Mouse (Mus musculus): ENCODE measurements at regions not wholly inside any gene's neighbourhood (a gene's known extent, or its start where the extent isn't known, plus 50 kb on each side); places are given as distances from the start of the nearest gene placed in this dataset.

DNA sequence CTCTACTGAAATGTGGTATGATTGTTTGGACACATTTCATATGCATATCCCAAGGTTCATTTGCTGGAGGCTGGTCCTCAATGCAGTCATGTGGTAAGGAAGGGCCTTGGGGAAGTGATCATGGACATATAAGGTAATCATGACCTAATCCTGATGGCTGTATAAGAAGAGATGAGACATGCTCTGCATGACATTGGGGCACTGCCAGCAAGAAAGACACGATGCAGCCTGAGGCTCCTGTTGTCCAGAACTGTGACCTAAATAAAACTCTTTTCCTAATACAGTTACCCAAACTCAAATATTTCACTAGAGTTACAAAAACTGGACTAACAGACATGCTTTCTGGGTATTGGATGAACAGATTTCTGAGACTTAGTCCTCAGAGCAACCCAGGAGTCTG lies 485.7 kb downstream of the Grin2a start:
- Histone ChIP-seq H3K4me1 (ENCODE audit: insufficient read depth, low read length) (no peaks in the 10 kb centered on the region), H3K4me2 (ENCODE audit: low read depth, low read length, poor library complexity, severe bottlenecking) (no peak overlapping the region), H3K27me3 (ENCODE audit: insufficient read depth, low read length) (no peaks in the 10 kb centered on the region), H3K4me3 (ENCODE audit: low read depth, low read length) (no peak overlapping the region), H3K27ac (ENCODE audit: low read depth, low read length) (no peak overlapping the region), H3K9me3 (ENCODE audit: low read length) (no peaks in the 10 kb centered on the region), H3K9ac (replicated peaks; ENCODE audit: low read length, poor library complexity, severe bottlenecking) (no peak overlapping the region), H3K36me3 (ENCODE audit: insufficient read depth, low read length) (no peaks in the 10 kb centered on the region)
- WGBS: 61% methylated on average over 1 of the region's 1 CpGs
- DNase-seq (ENCODE audit: low spot score) (no peak), ATAC-seq (ENCODE audit: low FRiP score) (no peak)
- TF ChIP-seq CTCF (IDR thresholded peaks at IDR 0.05): no peak

DNA sequence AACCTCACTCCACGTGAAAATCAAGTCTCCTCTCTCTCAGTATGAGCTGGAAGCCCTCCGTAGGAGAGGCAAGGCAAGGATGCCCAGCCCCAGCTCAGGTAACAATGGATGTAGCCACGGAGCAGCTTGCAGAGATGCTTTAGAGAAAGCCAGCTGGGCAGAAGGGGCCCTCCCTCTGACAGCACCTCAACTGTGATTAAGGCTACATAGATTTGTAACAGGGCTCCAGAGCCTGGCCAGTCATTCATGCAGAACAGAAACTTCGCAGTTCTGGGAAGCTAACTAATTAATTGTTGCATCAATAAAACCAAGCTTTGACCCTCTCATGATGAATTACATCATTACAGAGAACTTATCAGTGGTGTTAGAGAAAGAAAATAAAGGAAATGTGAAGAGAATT lies 480.8 kb downstream of the Grin2a start:
- no peak overlapping the region for H3K9ac ChIP-seq (replicated peaks; ENCODE audit: low read length, poor library complexity, severe bottlenecking)
- H3K27ac ChIP-seq (ENCODE audit: low read depth, low read length): no peak overlapping the region
- WGBS: 41% methylated on average over 4 of the region's 4 CpGs
- no peak for TF ChIP-seq CTCF (IDR thresholded peaks at IDR 0.05)
- no peak overlapping the region for H3K4me2 ChIP-seq (ENCODE audit: low read depth, low read length, poor library complexity, severe bottlenecking)
- H3K4me3 ChIP-seq (ENCODE audit: low read depth, low read length): no peak overlapping the region
- no peak for ATAC-seq (ENCODE audit: low FRiP score)
- no peaks in the 10 kb centered on the region for H3K9me3 ChIP-seq (ENCODE audit: low read length)
- no peaks in the 10 kb centered on the region for H3K27me3 ChIP-seq (ENCODE audit: insufficient read depth, low read length)
- no peaks in the 10 kb centered on the region for H3K36me3 ChIP-seq (ENCODE audit: insufficient read depth, low read length)
- no peak for DNase-seq (ENCODE audit: low spot score)
- H3K4me1 ChIP-seq (ENCODE audit: insufficient read depth, low read length): no peaks in the 10 kb centered on the region

Measured in midbrain, postnatal 0 days (tissue).